Mouse (Mus musculus) neural tube, embryonic 13.5 days (tissue): ENCODE results near the gene Bricd5. TPM values are rescaled to one million over a fixed set of nuclear protein-coding genes. Genes with fewer than 3 reads are reported as not detected.

Source experiments
- ATAC-seq: fragments of 200-750 bp; cut with Nextera tagmentation; 2 replicates; pipeline ENCODE4 v1.8.0; 2017; ENCODE audit warnings: low read depth, mild to moderate bottlenecking, moderate TSS enrichment, moderate library complexity
- H3K27ac ChIP-seq: fragments of 300-500 bp; sonication (generic); replicated peaks from 2 replicates; pipeline ENCODE4 v1.5.1; 2015; ENCODE audit warnings: moderate library complexity, mild to moderate bottlenecking, inconsistent platforms
- H3K27me3 ChIP-seq: fragments of 300-500 bp; sonication (generic); 2 replicates; pipeline ENCODE4 v1.6.1; 2015; ENCODE audit warnings: mild to moderate bottlenecking, inconsistent platforms
- H3K36me3 ChIP-seq: fragments of 300-500 bp; sonication (generic); 2 replicates; pipeline ENCODE4 v1.6.1; 2015; ENCODE audit warnings: mild to moderate bottlenecking, inconsistent platforms
- H3K4me1 ChIP-seq: fragments of 300-500 bp; sonication (generic); replicated peaks from 2 replicates; pipeline ENCODE4 v1.6.1; 2015; ENCODE audit warnings: inconsistent platforms
- H3K4me2 ChIP-seq: fragments of 300-500 bp; sonication (generic); 2 replicates; pipeline ENCODE4 v1.6.1; 2015; ENCODE audit warnings: inconsistent platforms, mild to moderate bottlenecking, moderate library complexity
- H3K4me3 ChIP-seq: fragments of 300-500 bp; sonication (generic); 2 replicates; pipeline ENCODE4 v1.5.1; 2015; ENCODE audit warnings: mild to moderate bottlenecking, inconsistent platforms
- H3K9ac ChIP-seq: fragments of 300-500 bp; sonication (generic); 2 replicates; pipeline ENCODE4 v1.6.1; 2015; ENCODE audit warnings: moderate library complexity, mild to moderate bottlenecking, inconsistent platforms
- H3K9me3 ChIP-seq: fragments of 300-500 bp; sonication (generic); 2 replicates; pipeline ENCODE4 v1.6.1; 2016; ENCODE audit warnings: inconsistent platforms
- WGBS: fragments of 180-500 bp; shearing (Covaris S2); methylation state at CpG from one replicate; pipeline ENCODE4 v1.1.7; 2015; 5-methylcytosine and 5-hydroxymethylcytosine counted together
- polyA plus RNA-seq: library from polyadenylated mRNA; unstranded; fragments of >200 nt; fragmentation: Nextera tagmentation; extraction: Ambion mirVana; gene quantifications from 2 replicates; pipeline ENCODE4 v1.2.1, GENCODE M21; 2015

The Bricd5 gene
- polyA plus RNA-seq, 1 experiment from 2014 or later: not detected

- no peaks in the 10 kb centered on the region for H3K9me3 ChIP-seq
- H3K4me1 ChIP-seq: peaks cover 35% of the 10 kb centered on the region
- H3K9ac ChIP-seq: peak within 1 kb of the TSS; percentile 83
- under 1% methylated on average over 48 of the region's 48 CpGs for WGBS
- H3K4me3 ChIP-seq: peak within 1 kb of the TSS; percentile 71
- peak; percentile 90 for ATAC-seq
- H3K27me3 ChIP-seq: no peaks in the 10 kb centered on the region
- peak within 1 kb of the TSS; percentile 98 for H3K27ac ChIP-seq
- H3K4me2 ChIP-seq: peak within 1 kb of the TSS; percentile 64
- peaks cover 37% of the 10 kb centered on the region for H3K36me3 ChIP-seq
Observed at GRCm38 (mm10) chr17:24478663-24479380, 5.1 kb downstream of the Bricd5 start, which contains the start of gene Mlst8. TSS of gene Mlst8 (minus strand) at chr17:24479078.

- H3K9me3 ChIP-seq: no peaks in the 10 kb centered on the region
- H3K4me3 ChIP-seq: peak overlapping the region; percentile 71
- WGBS: 25% methylated on average over 1 of the region's 1 CpGs
- H3K27ac ChIP-seq: no peak overlapping the region
- no peaks in the 10 kb centered on the region for H3K27me3 ChIP-seq
- no peak for ATAC-seq
- H3K36me3 ChIP-seq: peaks cover 31% of the 10 kb centered on the region
- H3K4me2 ChIP-seq: peak overlapping the region; percentile 64
- H3K4me1 ChIP-seq: peaks cover 29% of the 10 kb centered on the region
- no peak overlapping the region for H3K9ac ChIP-seq
Observed at GRCm38 (mm10) chr17:24479431-24479830, 5.7 kb downstream of the Bricd5 start.

GRCm38 (mm10) chr17:24480201-24480826 lies 6.6 kb downstream of the Bricd5 start:
- no peak for ATAC-seq

DNA sequence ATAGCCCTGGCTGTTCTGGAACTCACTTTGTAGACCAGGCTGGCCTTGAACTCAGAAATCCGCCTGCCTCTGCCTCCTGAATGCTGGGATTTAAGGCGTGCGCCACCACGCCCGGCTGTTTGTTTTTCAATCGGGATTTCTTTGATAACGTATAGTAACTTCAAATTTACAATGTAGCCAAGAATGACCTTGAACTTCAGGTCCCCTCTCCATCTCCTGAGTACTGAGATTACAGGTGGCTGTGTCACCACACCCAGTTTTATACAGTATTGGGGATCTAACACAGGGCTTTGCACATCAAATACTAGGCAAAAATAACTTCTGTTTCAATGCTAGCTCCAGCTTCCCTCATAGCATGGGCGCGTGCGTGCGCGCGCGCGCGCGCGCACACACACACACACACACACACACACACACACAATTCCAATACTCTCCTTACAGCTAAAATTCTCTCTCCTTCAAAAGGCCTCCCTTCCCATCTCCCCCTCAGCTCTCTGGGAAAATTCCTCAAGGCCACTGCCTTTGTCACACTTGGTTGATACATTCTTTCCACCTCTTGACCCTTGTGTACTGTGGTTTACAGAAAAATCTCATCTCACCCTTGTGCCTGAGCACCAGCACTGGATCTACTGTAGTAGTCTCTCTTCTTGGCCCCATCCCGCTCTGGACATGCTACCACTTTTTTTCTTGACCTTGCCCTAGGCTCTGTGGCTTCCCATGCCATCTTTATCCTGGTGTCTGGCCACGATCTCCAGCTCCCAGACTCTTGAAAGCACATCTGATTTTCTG lies 7.5 kb downstream of the Bricd5 start:
- WGBS: 96% methylated on average over 20 of the region's 20 CpGs
- Histone ChIP-seq H3K36me3 (peaks cover 13% of the 10 kb centered on the region), H3K9me3 (no peaks in the 10 kb centered on the region), H3K27me3 (no peaks in the 10 kb centered on the region), H3K9ac (no peak overlapping the region), H3K4me1 (peaks cover 30% of the 10 kb centered on the region), H3K4me2 (no peak overlapping the region), H3K4me3 (no peak overlapping the region), H3K27ac (no peak overlapping the region)
- ATAC-seq: no peak

More at GRCm38 (mm10) chr17:24480201-24480826, 6.6 kb downstream of the Bricd5 start:
- Histone ChIP-seq H3K4me2 (no peak overlapping the region), H3K9ac (no peak overlapping the region), H3K9me3 (no peaks in the 10 kb centered on the region), H3K27me3 (no peaks in the 10 kb centered on the region), H3K4me1 (peaks cover 24% of the 10 kb centered on the region), H3K36me3 (peaks cover 22% of the 10 kb centered on the region), H3K27ac (no peak overlapping the region), H3K4me3 (no peak overlapping the region)
- 52% methylated on average over 3 of the region's 3 CpGs for WGBS

DNA sequence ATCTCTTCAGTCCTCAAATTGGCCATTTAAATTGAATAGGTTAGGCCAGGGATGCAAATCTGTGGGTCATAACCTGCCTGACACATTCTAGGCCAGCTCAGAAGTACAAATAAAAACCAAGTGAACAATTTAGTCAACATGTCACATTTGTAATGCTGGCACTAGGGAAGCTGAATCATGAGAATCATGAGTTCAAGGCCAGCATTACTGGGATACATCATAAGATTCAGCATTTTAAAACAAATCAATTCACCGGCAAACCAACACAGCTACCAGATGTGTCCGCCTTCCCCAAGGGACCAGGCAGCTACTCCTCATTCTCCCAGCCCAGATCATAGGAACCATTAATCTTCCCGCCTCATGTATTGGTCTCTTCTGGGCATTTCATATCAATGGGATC lies 9.8 kb downstream of the Bricd5 start:
- Histone ChIP-seq H3K4me3 (no peak overlapping the region), H3K4me2 (no peak overlapping the region), H3K27me3 (no peaks in the 10 kb centered on the region), H3K9ac (no peak overlapping the region), H3K4me1 (peaks cover 27% of the 10 kb centered on the region), H3K27ac (no peak overlapping the region), H3K36me3 (no peaks in the 10 kb centered on the region), H3K9me3 (no peaks in the 10 kb centered on the region)
- 65% methylated on average over 3 of the region's 3 CpGs for WGBS
- ATAC-seq: no peak

GRCm38 (mm10) chr17:24485090-24485860 lies 11.6 kb downstream of the Bricd5 start:
- WGBS: 42% methylated on average over 11 of the region's 11 CpGs
- Histone ChIP-seq H3K4me3 (no peak overlapping the region), H3K9me3 (no peaks in the 10 kb centered on the region), H3K4me2 (peak overlapping the region; percentile 21), H3K27me3 (no peaks in the 10 kb centered on the region), H3K9ac (peak overlapping the region; percentile 51), H3K36me3 (no peaks in the 10 kb centered on the region), H3K4me1 (peaks cover 33% of the 10 kb centered on the region), H3K27ac (peak overlapping the region; percentile 52)
- ATAC-seq: no peak

DNA sequence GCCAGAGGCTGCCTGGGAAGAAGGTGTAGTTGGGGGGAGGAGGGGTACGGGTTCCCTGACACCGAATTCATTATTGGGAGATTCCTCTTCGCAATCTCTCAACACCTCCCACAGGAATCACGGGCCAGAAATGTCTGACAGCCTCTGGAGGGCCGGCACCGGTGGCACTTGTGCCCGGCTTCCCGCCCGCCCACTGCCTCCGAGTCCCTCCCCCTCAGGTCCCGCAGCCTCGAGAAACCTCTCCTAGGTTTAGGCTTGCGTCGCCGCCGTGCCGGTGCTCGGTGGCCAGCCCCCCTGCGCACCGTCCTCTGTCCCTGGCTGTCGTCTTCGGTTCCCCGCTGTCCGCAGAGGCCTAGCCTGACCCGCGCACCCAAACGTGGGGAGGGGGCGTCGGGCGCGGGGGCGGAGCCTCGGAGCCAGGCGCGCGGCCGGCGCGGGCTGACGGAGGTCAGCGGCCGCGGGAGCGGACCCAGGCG lies 14.5 kb downstream of the Bricd5 start, which contains the start of gene Caskin1:
Gene Caskin1 (plus strand): TSS at position 416 of the 476 bp plus-strand sequence.
- Histone ChIP-seq H3K9me3 (no peaks in the 10 kb centered on the region), H3K27ac (peak within 1 kb of the TSS; percentile 98), H3K27me3 (no peaks in the 10 kb centered on the region), H3K4me1 (peaks cover 44% of the 10 kb centered on the region), H3K36me3 (no peaks in the 10 kb centered on the region), H3K4me3 (peak within 1 kb of the TSS; percentile 78), H3K4me2 (peak within 1 kb of the TSS; percentile 85), H3K9ac (peak within 1 kb of the TSS; percentile 97)
- peak; percentile 46 for ATAC-seq
- WGBS: under 1% methylated on average over 43 of the region's 45 CpGs

DNA sequence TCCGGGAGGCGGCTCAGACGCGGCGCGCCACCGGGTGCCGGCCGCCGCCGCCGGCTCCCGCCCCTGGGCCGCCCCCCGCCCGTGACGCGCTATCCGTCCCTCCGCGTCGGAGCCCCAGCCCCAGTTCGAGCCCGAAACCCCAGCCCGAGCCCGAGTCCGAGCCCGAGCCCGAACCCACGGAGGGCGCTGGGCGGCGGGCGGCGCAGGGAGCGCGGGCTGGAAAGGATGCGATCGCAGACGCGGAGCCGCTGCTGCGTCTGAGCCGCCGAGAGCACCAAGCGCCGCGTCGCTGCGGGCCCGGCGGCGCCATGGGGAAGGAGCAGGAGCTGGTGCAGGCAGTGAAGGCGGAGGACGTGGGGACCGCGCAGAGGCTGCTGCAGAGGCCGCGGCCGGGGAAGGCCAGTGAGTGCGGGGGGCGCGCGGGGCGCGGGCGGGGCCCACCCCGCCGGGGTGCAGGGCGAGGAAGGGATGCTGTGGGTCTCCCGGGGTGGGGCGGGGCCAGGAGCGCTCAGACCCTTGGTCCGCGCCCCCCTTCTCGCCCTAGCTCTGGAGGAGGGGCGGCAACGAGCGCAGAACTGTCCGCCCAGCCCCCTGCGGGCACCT lies 15.1 kb downstream of the Bricd5 start:
- H3K27ac ChIP-seq: peak overlapping the region; percentile 98
- ATAC-seq: peak; percentile 79
- H3K4me2 ChIP-seq: peak overlapping the region; percentile 85
- no peaks in the 10 kb centered on the region for H3K27me3 ChIP-seq
- H3K9ac ChIP-seq: peak overlapping the region; percentile 97
- H3K4me3 ChIP-seq: peak overlapping the region; percentile 78
- no peaks in the 10 kb centered on the region for H3K36me3 ChIP-seq
- WGBS: under 1% methylated on average over 68 of the region's 81 CpGs
- H3K4me1 ChIP-seq: peaks cover 44% of the 10 kb centered on the region
- no peaks in the 10 kb centered on the region for H3K9me3 ChIP-seq

DNA sequence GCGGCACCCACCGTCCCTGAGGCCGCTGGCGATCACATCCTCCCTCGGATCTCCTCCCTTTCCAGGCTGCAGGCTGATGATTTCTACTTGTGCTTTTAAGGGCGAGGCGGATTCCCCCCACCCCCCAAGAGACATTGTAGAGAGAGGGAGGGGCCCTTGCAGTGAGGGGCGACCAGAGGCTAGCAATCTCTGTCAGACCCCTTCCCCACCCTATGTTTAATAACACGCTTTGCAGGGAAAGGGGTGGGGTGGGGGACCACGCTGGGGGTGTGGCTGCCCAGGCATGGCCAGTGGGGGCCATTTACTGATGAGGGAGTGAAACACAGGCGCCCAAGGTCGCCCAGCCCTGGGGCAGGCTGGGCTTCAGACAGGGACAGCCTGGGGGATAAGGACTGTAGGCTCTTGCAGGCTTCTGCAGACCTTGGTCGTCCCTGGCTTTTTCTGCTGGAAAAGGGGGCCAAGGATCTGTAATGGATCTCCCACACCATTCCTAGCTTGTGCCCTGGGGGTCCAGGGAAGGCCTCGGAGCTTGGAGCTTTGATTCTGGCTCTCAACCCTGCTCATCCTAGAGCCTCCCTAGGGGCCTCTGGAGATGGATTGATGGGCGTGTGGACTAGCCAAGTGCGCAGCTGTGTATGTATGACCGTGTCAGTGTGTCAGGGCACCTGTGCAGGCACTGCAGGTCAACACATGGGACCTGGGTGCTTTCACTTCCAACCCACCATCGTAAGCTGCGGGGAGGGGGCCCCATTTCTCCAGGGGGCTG lies 15.8 kb downstream of the Bricd5 start:
- H3K4me1 ChIP-seq: peaks cover 46% of the 10 kb centered on the region
- peak; percentile 62 for ATAC-seq
- peak overlapping the region; percentile 85 for H3K4me2 ChIP-seq
- H3K36me3 ChIP-seq: no peaks in the 10 kb centered on the region
- peak overlapping the region; percentile 98 for H3K27ac ChIP-seq
- H3K27me3 ChIP-seq: no peaks in the 10 kb centered on the region
- WGBS: 8% methylated on average over 19 of the region's 19 CpGs
- peak overlapping the region; percentile 97 for H3K9ac ChIP-seq
- no peaks in the 10 kb centered on the region for H3K9me3 ChIP-seq
- peak overlapping the region; percentile 78 for H3K4me3 ChIP-seq

DNA sequence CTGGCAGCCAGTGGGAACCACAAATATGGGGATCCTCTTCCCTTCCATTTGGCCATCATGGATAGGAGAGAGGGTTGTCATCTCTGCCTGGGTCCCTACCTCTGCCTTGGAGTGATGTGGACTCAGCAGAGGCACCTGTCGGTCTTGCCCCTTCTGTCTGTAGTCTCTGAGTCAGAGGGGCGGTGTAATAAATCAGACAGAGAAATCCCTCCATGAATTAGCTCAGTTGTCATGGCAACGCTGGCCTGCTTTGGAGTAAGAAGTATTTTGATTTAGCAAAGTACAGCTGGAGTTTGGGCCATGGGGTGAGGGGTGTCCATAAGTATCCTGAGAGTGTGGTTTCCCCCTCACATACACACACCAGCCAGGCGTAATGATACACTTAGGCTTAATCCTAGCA lies 16.7 kb downstream of the Bricd5 start:
- 67% methylated on average over 4 of the region's 4 CpGs for WGBS
- peak overlapping the region; percentile 78 for H3K4me3 ChIP-seq
- peak overlapping the region; percentile 97 for H3K9ac ChIP-seq
- H3K27ac ChIP-seq: peak overlapping the region; percentile 98; the same call in 1 of the 2 replicates
- no peak for ATAC-seq
- H3K4me2 ChIP-seq: peak overlapping the region; percentile 85
- H3K4me1 ChIP-seq: peaks cover 51% of the 10 kb centered on the region
- no peaks in the 10 kb centered on the region for H3K27me3 ChIP-seq
- no peaks in the 10 kb centered on the region for H3K36me3 ChIP-seq
- H3K9me3 ChIP-seq: no peaks in the 10 kb centered on the region
